Mouse (Mus musculus) adrenal gland, adult 18-20 months (tissue): Measurements from ENCODE around the gene Itm2b. TPM values are rescaled to one million over a fixed set of nuclear protein-coding genes. Genes with fewer than 3 reads are reported as not detected.

Experiments used
- DNase-seq, 2 experiments: peaks; one replicate each; pipeline ENCODE4 v3.0.0; 2021 to 2022; ENCODE audit warnings: low spot score in 2 of 2
- long read RNA-seq, 2 experiments: library from polyadenylated mRNA; stranded (forward); transcript quantifications; one replicate each; pipeline ENCODE4 v2.0.0; 2021
- total RNA-seq, 2 experiments: library from RNA; stranded (reverse); gene quantifications; 1 replicate in 1 of 2; 2 replicates in 1 of 2; pipeline ENCODE4 v1.2.3; 2021

Gene Itm2b
- 1,000 to 10,000 TPM; 1,124 to 1,128 TPM for total RNA-seq
- long read RNA-seq, experiment 1, transcript Itm2b-201 (6 exons, 1,796 nt), result major isoform, 756 of 765 reads
- long read RNA-seq, experiment 1, partial matches to known transcripts, result 1 of 765 reads
- long read RNA-seq, experiment 1, other reads (novel, unspliced or antisense), result 4 of 765 reads
- long read RNA-seq, experiment 2, transcript Itm2b-202 (5 exons, 935 nt), result minor isoform, 22 of 2,394 reads
- long read RNA-seq, experiment 2, transcript Itm2b-201 (6 exons, 1,796 nt), result major isoform, 2,342 of 2,394 reads
- long read RNA-seq, experiment 2, partial matches to known transcripts, result 21 of 2,394 reads
- long read RNA-seq, experiment 2, other reads (novel, unspliced or antisense), result 9 of 2,394 reads

DNA sequence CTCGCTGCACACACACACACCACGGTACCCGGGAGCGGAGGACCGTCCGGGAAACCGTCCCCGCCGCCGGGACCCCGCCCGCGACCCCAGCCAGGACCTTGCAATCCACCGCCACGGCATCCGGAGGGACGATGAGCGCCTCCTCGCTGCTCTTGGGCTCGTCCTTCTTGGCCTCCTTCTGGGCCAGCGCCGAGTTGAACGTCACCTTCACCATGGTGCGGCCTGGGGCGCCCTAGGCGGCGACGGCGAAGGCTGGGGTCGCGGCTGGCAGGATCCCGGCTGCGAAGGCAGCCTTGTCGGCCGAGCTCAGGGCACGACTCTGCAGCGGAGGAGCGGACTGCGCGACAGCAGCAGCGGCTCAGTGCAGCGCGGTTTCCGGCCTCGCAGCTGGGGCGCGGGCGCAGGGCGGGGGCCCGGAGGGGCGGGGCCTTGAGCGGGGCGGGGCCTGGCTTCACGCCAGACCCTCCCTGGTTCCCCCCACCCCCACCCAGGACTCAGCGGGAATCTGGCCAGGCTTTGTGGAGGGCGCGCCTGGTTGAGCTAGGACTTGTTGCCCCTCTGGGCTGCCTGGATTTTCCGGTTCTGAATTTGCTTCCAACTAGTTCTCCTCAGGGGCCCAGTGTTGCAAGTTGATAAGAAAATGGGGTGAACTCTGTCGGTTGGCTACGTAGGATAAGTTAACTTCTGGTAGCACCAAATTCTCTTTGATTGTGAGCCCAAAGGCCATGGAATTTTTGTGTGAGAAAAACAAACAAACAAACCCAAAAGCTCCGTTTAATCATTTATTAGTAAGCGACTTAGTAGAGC, at the start of gene Itm2b:
Gene Itm2b (minus strand): TSS at position 377 of the 807 bp plus-strand sequence.
- DNase-seq, result peak; percentile 92 to 94

- DNase-seq, result no peak
Observed at GRCm38 (mm10) chr14:73433487-73433886, 48.4 kb upstream of the Itm2b start.

DNA sequence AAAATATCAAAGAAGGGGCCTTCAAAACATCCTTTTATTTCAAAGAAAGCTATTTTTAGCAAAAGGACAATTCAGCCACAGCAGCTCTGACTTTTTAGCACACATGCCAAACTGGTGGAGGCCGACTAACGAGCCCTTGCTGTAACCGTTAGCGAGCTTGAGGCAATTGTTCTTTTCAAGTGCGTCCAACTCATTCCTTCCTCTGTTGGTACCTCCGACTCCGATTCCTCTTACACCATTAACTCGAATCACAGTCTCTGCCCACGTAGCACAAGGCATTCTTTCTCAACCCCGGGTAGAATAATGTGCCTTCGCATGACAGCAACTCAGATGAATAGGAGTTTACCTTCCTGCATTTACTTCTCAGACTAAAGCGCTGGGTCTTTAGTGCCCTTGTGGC, 45.5 kb upstream of the Itm2b start:
- no peak for DNase-seq

- DNase-seq, result no peak
Observed at GRCm38 (mm10) chr14:73425571-73426041, 40.5 kb upstream of the Itm2b start.

DNA sequence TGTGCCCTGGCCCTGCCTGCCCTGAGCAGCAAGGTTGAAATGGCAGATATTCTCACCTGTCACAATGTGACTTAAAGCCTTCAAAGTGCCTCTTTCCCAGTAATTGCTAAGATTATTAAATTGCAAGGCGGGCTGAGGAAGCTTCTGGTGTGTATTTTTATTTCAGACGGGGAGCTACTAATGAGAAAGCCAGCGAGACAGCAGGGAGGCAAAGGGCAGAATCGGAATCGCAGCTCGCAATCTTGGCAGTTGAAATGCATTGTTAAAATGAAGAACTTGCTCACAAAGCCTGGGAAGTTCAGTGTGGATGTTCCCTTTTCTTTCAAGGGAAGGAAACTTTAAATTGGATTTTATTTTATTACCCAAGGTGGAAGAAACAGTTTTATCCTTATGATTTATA, 39.9 kb upstream of the Itm2b start:
- no peak for DNase-seq

GRCm38 (mm10) chr14:73423542-73423941, 38.5 kb upstream of the Itm2b start:
- DNase-seq, result no peak

- no peak for DNase-seq
Observed at GRCm38 (mm10) chr14:73422621-73423020, 37.5 kb upstream of the Itm2b start.

GRCm38 (mm10) chr14:73421580-73421979, 36.5 kb upstream of the Itm2b start:
- DNase-seq, result no peak

DNA sequence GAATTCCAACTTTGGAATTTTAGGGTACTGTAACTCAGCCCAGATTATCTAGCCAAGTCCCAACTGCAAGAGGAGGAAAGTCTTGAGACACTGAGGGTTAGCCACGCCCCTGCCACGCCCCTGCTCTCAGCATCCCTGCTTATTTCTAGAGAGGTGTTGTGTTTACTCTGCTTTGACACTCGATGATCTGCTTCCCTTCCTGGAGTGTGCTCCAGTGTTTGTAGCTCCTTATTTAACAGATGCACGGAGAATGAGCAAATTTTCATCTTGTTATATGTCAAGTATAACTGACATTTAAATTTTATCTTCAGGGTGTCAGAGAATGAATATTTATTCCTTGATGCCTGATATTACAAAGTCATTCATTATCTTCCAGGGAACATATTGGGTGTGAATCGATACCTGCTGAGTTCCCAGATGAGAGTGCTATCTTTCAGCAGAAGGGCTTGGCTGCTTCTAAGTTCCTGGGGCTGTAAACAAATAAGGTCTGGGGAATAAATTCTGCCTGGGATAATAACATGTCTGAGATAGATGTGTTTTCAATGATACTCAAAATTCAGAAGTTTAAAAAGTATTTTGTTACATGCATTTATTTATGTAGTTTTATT, 35.2 kb upstream of the Itm2b start:
- no peak for DNase-seq

- DNase-seq, result no peak
Observed at GRCm38 (mm10) chr14:73416511-73416910, 31.4 kb upstream of the Itm2b start.

DNA sequence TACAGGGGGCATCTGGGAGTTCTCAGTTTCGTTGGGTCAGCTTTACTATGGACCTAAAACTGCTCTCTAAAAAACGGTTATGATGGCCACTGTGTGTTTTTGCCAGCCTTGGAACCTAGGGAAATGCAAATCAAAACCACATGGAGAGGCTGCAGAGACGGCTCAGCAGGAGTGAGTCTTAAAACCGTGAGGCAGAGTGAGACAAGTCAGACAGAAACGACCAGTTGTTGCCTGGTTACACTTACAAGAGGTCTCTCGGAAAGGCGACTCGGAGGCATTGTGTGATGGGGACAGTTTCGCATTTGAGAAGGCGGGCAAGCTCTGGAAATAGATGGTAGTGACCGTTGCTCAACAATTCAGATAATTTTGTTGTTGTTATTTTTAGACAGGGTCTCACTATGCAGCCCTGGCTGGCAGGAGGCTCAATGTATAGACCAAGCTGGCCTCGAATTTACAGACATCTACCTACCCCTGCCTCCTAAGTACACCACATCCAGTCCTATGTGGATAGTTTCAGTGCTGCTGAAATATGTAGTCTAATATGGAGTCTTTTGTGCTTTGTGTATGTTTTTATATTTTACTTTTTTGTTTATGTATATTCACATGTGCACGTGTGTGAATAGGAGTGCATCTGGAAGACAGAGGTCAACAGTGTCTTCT, 30.4 kb upstream of the Itm2b start:
- no peak for DNase-seq

DNA sequence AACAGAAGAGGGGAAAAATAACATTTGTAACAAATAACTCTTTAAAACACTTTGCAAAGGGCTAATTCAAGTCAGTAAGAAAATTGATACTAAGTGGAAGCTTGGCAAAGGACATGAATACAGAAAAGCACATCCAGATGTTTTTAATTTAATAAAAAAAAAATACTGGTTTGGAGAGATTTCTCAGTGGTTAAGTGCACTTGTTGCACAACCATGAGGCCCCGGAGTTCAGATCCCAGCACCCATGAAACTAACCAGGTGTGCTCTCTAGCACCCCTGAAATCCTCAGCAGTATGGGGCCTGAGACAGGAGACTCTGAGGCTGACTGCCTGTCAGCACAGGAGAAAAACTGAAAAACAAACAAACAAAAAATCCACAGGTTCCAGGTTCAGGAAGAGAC, 26.6 kb upstream of the Itm2b start:
- DNase-seq, result no peak

GRCm38 (mm10) chr14:73410083-73410482, 25.0 kb upstream of the Itm2b start:
- DNase-seq, result no peak

DNA sequence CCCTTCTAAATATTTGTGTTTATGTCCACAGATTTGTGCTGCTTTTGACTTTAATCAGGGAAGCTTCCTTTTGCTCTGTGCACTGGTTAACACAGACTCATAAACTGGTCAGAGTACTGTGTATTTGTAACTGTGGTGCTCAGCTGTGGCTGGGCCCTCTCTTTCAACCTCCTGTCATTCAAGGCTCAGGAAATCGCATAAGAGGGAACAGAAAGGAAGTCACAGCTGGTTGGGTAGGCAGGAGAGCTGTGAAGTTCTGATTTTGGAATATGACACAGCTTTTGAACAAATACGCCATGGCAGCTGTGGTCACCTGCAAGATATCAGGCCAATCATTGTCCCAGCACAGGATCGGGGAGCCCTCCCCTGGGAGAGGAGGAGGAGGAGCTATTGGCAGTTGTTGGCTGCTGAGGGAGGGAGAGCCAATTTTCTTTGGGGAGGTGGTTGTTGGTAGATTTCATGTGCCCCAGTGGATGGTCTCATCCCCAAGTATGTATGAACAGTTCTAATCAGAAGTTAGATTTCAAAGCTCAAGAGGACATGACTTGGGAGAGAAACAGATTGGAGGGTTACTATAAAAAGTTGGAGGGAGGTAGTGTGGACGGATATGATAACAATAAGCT, 23.2 kb upstream of the Itm2b start:
- no peak for DNase-seq

GRCm38 (mm10) chr14:73404016-73404415, 18.9 kb upstream of the Itm2b start:
- no peak for DNase-seq

DNA sequence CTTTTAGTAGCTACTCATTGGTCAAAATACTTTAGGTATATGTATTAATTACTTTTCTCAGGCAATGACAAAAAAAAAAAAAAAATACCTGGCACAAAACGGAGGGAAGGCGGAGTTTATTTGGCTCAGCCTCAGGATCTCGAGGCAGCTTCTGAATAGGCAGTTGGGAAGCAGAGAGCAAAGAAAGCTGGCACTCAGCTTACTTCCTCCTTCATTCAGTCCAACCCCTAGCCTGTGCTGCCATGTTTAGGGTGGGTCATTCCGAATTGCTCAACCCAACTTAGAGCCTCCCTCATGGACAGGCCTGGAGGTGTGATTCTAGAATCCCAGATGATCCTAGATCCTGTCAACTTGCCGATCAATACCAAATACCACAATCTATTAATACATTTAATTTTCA, 18.3 kb upstream of the Itm2b start:
- DNase-seq, result no peak

GRCm38 (mm10) chr14:73402296-73403035, 17.4 kb upstream of the Itm2b start:
- DNase-seq, result no peak

DNA sequence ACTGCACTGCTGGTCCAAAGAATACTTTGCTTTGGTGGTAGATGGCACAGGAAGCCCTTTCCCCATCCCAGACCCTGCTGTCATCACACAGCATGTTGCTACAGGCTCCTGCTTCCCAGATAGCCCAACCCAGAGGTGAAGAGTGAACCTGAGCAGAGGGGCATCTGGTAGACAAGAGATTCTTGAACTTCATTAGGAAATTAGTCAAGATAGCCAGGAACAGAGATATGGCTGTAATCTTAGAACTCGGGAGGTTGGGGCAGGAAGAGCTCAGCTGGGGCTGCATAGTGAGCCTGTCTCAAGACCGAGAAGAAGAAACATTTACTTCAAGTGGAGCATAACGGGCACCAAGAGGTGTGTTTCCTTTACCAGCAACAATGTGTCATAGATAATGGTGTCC, 16.3 kb upstream of the Itm2b start:
- no peak for DNase-seq

DNA sequence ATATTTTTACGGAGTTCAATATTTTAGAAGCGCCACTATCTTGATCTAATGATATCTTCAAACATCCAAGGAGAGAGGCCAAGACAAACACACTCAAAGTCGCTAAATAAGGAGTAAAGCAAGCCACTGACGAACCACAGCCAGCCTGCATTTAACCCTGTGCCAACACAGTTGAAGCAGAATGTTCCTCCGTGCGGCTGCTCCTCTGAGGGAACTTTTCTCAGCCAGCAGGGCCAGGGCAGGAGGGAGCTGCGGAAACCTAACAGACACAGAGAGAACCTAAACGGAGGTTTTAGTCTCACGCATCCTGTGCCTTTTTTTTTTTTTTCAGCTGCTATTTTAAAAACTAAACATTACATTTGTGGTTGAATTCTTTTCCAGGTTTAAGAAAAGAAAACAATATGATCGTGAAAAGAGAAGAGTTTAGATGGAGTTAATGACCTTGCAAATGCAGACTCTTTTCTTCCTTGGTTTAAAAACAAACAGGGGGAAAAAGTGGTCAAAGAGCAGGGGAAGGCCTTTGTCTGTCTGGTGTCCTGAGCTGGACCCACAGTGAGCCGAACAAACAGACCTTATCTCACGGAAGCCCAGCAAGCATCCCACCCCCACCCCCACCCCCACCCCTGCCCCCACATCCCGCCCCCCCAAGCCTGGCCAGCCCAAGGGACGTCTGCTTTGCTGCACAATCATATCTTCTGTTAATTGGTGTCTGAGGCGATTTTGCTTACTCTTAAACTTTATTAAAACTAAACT, 15.0 kb upstream of the Itm2b start:
- no peak for DNase-seq
